Mouse (Mus musculus): Measurements from ENCODE around the gene 1810009A15Rik. TPM values are rescaled to one million over a fixed set of nuclear protein-coding genes. Genes with fewer than 3 reads are reported as not detected.

The 1810009A15Rik gene
- total and polyA plus RNA-seq, 2 experiments = 10.8 to 34.0 TPM

- DNase-seq (ENCODE audit: extremely low read depth, low read depth, low spot score) = peak; percentile 96
- TF ChIP-seq CTCF (IDR thresholded peaks at IDR 0.05; ENCODE audit: low read depth, low read length) = no peak
- TF ChIP-seq POLR2A (IDR thresholded peaks at IDR 0.05; ENCODE audit: extremely low read depth, insufficient read depth, low read length) = peak; percentile 67; the same call in 1 of the 2 replicates
- under 1% methylated on average over 57 of the region's 59 CpGs for WGBS
- peak within 1 kb of the TSS; percentile 83 for H3K27ac ChIP-seq (replicated peaks; ENCODE audit: insufficient read depth, low read depth, low read length)
- H3K79me2 ChIP-seq (ENCODE audit: control insufficient read depth, insufficient read depth, low read length) = no peaks in the 10 kb centered on the region
- peak within 1 kb of the TSS; percentile 82 for H3K4me3 ChIP-seq (ENCODE audit: insufficient read depth, low read depth, low read length)
- H3K36me3 ChIP-seq (ENCODE audit: control insufficient read depth, insufficient read depth, low read length) = peaks cover 16% of the 10 kb centered on the region
- peaks cover 13% of the 10 kb centered on the region; the same call in 1 of the 2 replicates for H3K4me1 ChIP-seq (ENCODE audit: control insufficient read depth, insufficient read depth, low read length)
- peak within 1 kb of the TSS; percentile 88 for H3K9ac ChIP-seq (ENCODE audit: low read depth, low read length)
- no peaks in the 10 kb centered on the region for H3K27me3 ChIP-seq (ENCODE audit: control insufficient read depth, insufficient read depth, low read length)
Observed at GRCm38 (mm10) chr19:8871267-8872186, 17.1 kb upstream of the 1810009A15Rik start, which contains the start of gene Ubxn1. Ubxn1 (plus strand) TSS chr19:8871496.

GRCm38 (mm10) chr19:8872266-8872840 is 16.3 kb upstream of the 1810009A15Rik start:
- Histone ChIP-seq H3K9ac (ENCODE audit: low read depth, low read length) (peak overlapping the region; percentile 88), H3K4me1 (ENCODE audit: control insufficient read depth, insufficient read depth, low read length) (peaks cover 13% of the 10 kb centered on the region; the same call in 1 of the 2 replicates), H3K36me3 (ENCODE audit: control insufficient read depth, insufficient read depth, low read length) (peaks cover 17% of the 10 kb centered on the region), H3K27me3 (ENCODE audit: control insufficient read depth, insufficient read depth, low read length) (no peaks in the 10 kb centered on the region), H3K27ac (replicated peaks; ENCODE audit: insufficient read depth, low read depth, low read length) (peak overlapping the region; percentile 83), H3K79me2 (ENCODE audit: control insufficient read depth, insufficient read depth, low read length) (no peaks in the 10 kb centered on the region), H3K4me3 (ENCODE audit: insufficient read depth, low read depth, low read length) (peak overlapping the region; percentile 82)
- 27% methylated on average over 10 of the region's 10 CpGs for WGBS
- DNase-seq (ENCODE audit: extremely low read depth, low read depth, low spot score) = peak; percentile 86
- no peak for TF ChIP-seq CTCF (IDR thresholded peaks at IDR 0.05; ENCODE audit: low read depth, low read length)
- TF ChIP-seq POLR2A (IDR thresholded peaks at IDR 0.05; ENCODE audit: extremely low read depth, insufficient read depth, low read length) = no peak

- no peak overlapping the region for H3K9ac ChIP-seq (ENCODE audit: low read depth, low read length)
- H3K79me2 ChIP-seq (ENCODE audit: control insufficient read depth, insufficient read depth, low read length) = no peaks in the 10 kb centered on the region
- peaks cover 17% of the 10 kb centered on the region for H3K36me3 ChIP-seq (ENCODE audit: control insufficient read depth, insufficient read depth, low read length)
- TF ChIP-seq CTCF (IDR thresholded peaks at IDR 0.05; ENCODE audit: low read depth, low read length) = no peak
- TF ChIP-seq POLR2A (IDR thresholded peaks at IDR 0.05; ENCODE audit: extremely low read depth, insufficient read depth, low read length) = no peak
- H3K27ac ChIP-seq (replicated peaks; ENCODE audit: insufficient read depth, low read depth, low read length) = no peak overlapping the region
- WGBS = 91% methylated on average over 7 of the region's 7 CpGs
- peaks cover 12% of the 10 kb centered on the region; the same call in 1 of the 2 replicates for H3K4me1 ChIP-seq (ENCODE audit: control insufficient read depth, insufficient read depth, low read length)
- DNase-seq (ENCODE audit: extremely low read depth, low read depth, low spot score) = no peak
- no peak overlapping the region for H3K4me3 ChIP-seq (ENCODE audit: insufficient read depth, low read depth, low read length)
- no peaks in the 10 kb centered on the region for H3K27me3 ChIP-seq (ENCODE audit: control insufficient read depth, insufficient read depth, low read length)
Observed at GRCm38 (mm10) chr19:8875031-8875430, 13.6 kb upstream of the 1810009A15Rik start.

GRCm38 (mm10) chr19:8880311-8881033 is 8.2 kb upstream of the 1810009A15Rik start, which contains the start of gene Uqcc3:
Uqcc3 (minus strand) TSS chr19:8880923.
- Histone ChIP-seq H3K27me3 (ENCODE audit: control insufficient read depth, insufficient read depth, low read length) (no peaks in the 10 kb centered on the region), H3K79me2 (ENCODE audit: control insufficient read depth, insufficient read depth, low read length) (no peaks in the 10 kb centered on the region), H3K9ac (ENCODE audit: low read depth, low read length) (peak within 1 kb of the TSS; percentile 90), H3K27ac (replicated peaks; ENCODE audit: insufficient read depth, low read depth, low read length) (peak within 1 kb of the TSS; percentile 70), H3K4me1 (ENCODE audit: control insufficient read depth, insufficient read depth, low read length) (peaks cover 5% of the 10 kb centered on the region; the same call in 1 of the 2 replicates), H3K4me3 (ENCODE audit: insufficient read depth, low read depth, low read length) (peak within 1 kb of the TSS; percentile 85), H3K36me3 (ENCODE audit: control insufficient read depth, insufficient read depth, low read length) (peaks cover 3% of the 10 kb centered on the region)
- under 1% methylated on average over 42 of the region's 42 CpGs for WGBS
- TF ChIP-seq CTCF (IDR thresholded peaks at IDR 0.05; ENCODE audit: low read depth, low read length) (no peak), POLR2A (IDR thresholded peaks at IDR 0.05; ENCODE audit: extremely low read depth, insufficient read depth, low read length) (peak; percentile 73; the same call in 1 of the 2 replicates)
- DNase-seq (ENCODE audit: extremely low read depth, low read depth, low spot score) = peak; percentile 86

GRCm38 (mm10) chr19:8881034-8881392 is 7.6 kb upstream of the 1810009A15Rik start:
- H3K36me3 ChIP-seq (ENCODE audit: control insufficient read depth, insufficient read depth, low read length) = peaks cover 2% of the 10 kb centered on the region; the same call in 1 of the 2 replicates
- no peaks in the 10 kb centered on the region for H3K79me2 ChIP-seq (ENCODE audit: control insufficient read depth, insufficient read depth, low read length)
- no peak for DNase-seq (ENCODE audit: extremely low read depth, low read depth, low spot score)
- H3K27me3 ChIP-seq (ENCODE audit: control insufficient read depth, insufficient read depth, low read length) = no peaks in the 10 kb centered on the region
- peak overlapping the region; percentile 85; the same call in 1 of the 2 replicates for H3K4me3 ChIP-seq (ENCODE audit: insufficient read depth, low read depth, low read length)
- no peak overlapping the region for H3K9ac ChIP-seq (ENCODE audit: low read depth, low read length)
- TF ChIP-seq CTCF (IDR thresholded peaks at IDR 0.05; ENCODE audit: low read depth, low read length) (no peak), POLR2A (IDR thresholded peaks at IDR 0.05; ENCODE audit: extremely low read depth, insufficient read depth, low read length) (no peak)
- 4% methylated on average over 3 of the region's 3 CpGs for WGBS
- H3K27ac ChIP-seq (replicated peaks; ENCODE audit: insufficient read depth, low read depth, low read length) = no peak overlapping the region
- H3K4me1 ChIP-seq (ENCODE audit: control insufficient read depth, insufficient read depth, low read length) = peaks cover 5% of the 10 kb centered on the region; the same call in 1 of the 2 replicates

Data from liver, adult 2 months (tissue).